Mouse (Mus musculus) kidney, postnatal 0 days (tissue): Measurements from ENCODE around the gene Tex22. TPM values are rescaled to one million over a fixed set of nuclear protein-coding genes. Genes with fewer than 3 reads are reported as not detected.

Source experiments
- ATAC-seq: fragments of 200-750 bp; cut with Nextera tagmentation; replicated peaks from 2 replicates; pipeline ENCODE4 v1.8.0; 2017; ENCODE audit warnings: low read depth, moderate number of reproducible peaks, moderate TSS enrichment, moderate library complexity; ENCODE audit not compliant: low FRiP score
- DNase-seq: peaks from one replicate; pipeline ENCODE4 v3.0.0-alpha.2; 2016; ENCODE audit warnings: low spot score
- H3K27ac ChIP-seq: fragments of 300-500 bp; sonication (generic); 2 replicates; pipeline ENCODE4 v1.5.1; 2014; ENCODE audit warnings: mild to moderate bottlenecking
- H3K27me3 ChIP-seq: fragments of 300-500 bp; sonication (generic); 2 replicates; pipeline ENCODE4 v1.6.1; 2014; ENCODE audit warnings: low read length, mixed read lengths; ENCODE audit not compliant: insufficient read depth
- H3K36me3 ChIP-seq: fragments of 300-500 bp; sonication (generic); 2 replicates; pipeline ENCODE4 v1.6.1; 2014; ENCODE audit warnings: low read length, mixed read lengths; ENCODE audit not compliant: insufficient read depth
- H3K4me1 ChIP-seq: fragments of 300-500 bp; sonication (generic); replicated peaks from 2 replicates; pipeline ENCODE4 v1.6.1; 2014; ENCODE audit warnings: antibody characterized with exemption, low read length, mixed read lengths; ENCODE audit not compliant: insufficient read depth
- H3K4me2 ChIP-seq: fragments of 300-500 bp; sonication (generic); 2 replicates; pipeline ENCODE4 v1.6.1; 2014; ENCODE audit warnings: mild to moderate bottlenecking, low read length, moderate library complexity, mixed read lengths
- H3K4me3 ChIP-seq: fragments of 300-500 bp; sonication (generic); replicated peaks from 2 replicates; pipeline ENCODE4 v1.5.1; 2014; ENCODE audit warnings: low read depth, low read length
- H3K9ac ChIP-seq: fragments of 300-500 bp; sonication (generic); 2 replicates; pipeline ENCODE4 v1.6.1; 2014; ENCODE audit warnings: low read depth, low read length
- H3K9me3 ChIP-seq: fragments of 300-500 bp; sonication (generic); replicated peaks from 2 replicates; pipeline ENCODE4 v1.6.1; 2016; ENCODE audit warnings: low read length, inconsistent platforms, mixed read lengths
- CTCF ChIP-seq: IDR thresholded peaks from 2 replicates; pipeline ENCODE4 v1.5.1; 2016; ENCODE audit warnings: antibody characterized with exemption, low read depth, mild to moderate bottlenecking, moderate library complexity
- WGBS: fragments of 180-500 bp; shearing (Covaris S2); extraction: QIAGEN DNeasy Blood & Tissue Kit; methylation state at CpG from one replicate; pipeline ENCODE4 v1.1.7; 2014; 5-methylcytosine and 5-hydroxymethylcytosine counted together
- polyA plus RNA-seq: library from polyadenylated mRNA; unstranded; fragments of >200 nt; fragmentation: Nextera tagmentation; extraction: Ambion mirVana; gene quantifications from 2 replicates; pipeline ENCODE4 v1.2.1, GENCODE M21; 2015

The Tex22 gene
- polyA plus RNA-seq, 1 experiment from 2014 or later: not detected

GRCm38 (mm10) chr12:113098530-113099151 lies 24.3 kb downstream of the Tex22 start:
- no peaks in the 10 kb centered on the region for H3K9me3 ChIP-seq
- no peaks in the 10 kb centered on the region for H3K27me3 ChIP-seq
- no peak for DNase-seq
- H3K9ac ChIP-seq: peak overlapping the region; percentile 99
- no peaks in the 10 kb centered on the region for H3K36me3 ChIP-seq
- H3K4me1 ChIP-seq: peaks cover 22% of the 10 kb centered on the region
- peak overlapping the region; percentile 78 for H3K27ac ChIP-seq
- H3K4me3 ChIP-seq: peak overlapping the region; percentile 76
- no peak for TF ChIP-seq CTCF
- peak overlapping the region; percentile 94 for H3K4me2 ChIP-seq
- WGBS: under 1% methylated on average over 31 of the region's 60 CpGs
- ATAC-seq: peak; percentile 37

GRCm38 (mm10) chr12:113099470-113100237 lies 25.4 kb downstream of the Tex22 start:
- TF ChIP-seq CTCF: no peak
- ATAC-seq (0 out of 2 replicates have a peak, but pooled peaks have one; percentile 4), DNase-seq (no peak)
- Histone ChIP-seq H3K27ac (no peak overlapping the region), H3K36me3 (no peaks in the 10 kb centered on the region), H3K9ac (peak overlapping the region; percentile 99), H3K27me3 (no peaks in the 10 kb centered on the region), H3K9me3 (no peaks in the 10 kb centered on the region), H3K4me3 (no peak overlapping the region), H3K4me2 (peak overlapping the region; percentile 94), H3K4me1 (peaks cover 22% of the 10 kb centered on the region)
- 18% methylated on average over 6 of the region's 6 CpGs for WGBS

- Histone ChIP-seq H3K4me2 (no peak overlapping the region), H3K9me3 (no peaks in the 10 kb centered on the region), H3K36me3 (no peaks in the 10 kb centered on the region), H3K27me3 (no peaks in the 10 kb centered on the region), H3K4me3 (no peak overlapping the region), H3K9ac (no peak overlapping the region), H3K27ac (no peak overlapping the region), H3K4me1 (peaks cover 22% of the 10 kb centered on the region)
- DNase-seq (no peak), ATAC-seq (no peak)
- 74% methylated on average over 5 of the region's 5 CpGs for WGBS
- TF ChIP-seq CTCF: no peak
These were observed 26.3 kb downstream of the Tex22 start for GRCm38 (mm10) chr12:113100448-113101076.

- Histone ChIP-seq H3K4me2 (no peak overlapping the region), H3K36me3 (no peaks in the 10 kb centered on the region), H3K4me1 (peaks cover 22% of the 10 kb centered on the region), H3K27me3 (no peaks in the 10 kb centered on the region), H3K4me3 (no peak overlapping the region), H3K27ac (no peak overlapping the region), H3K9me3 (no peaks in the 10 kb centered on the region), H3K9ac (no peak overlapping the region)
- 72% methylated on average over 9 of the region's 9 CpGs for WGBS
- DNase-seq: no peak
- no peak for ATAC-seq
- no peak for TF ChIP-seq CTCF
These were observed 27.1 kb downstream of the Tex22 start for GRCm38 (mm10) chr12:113101251-113101960.

- TF ChIP-seq CTCF: peak; percentile 75
- Histone ChIP-seq H3K9ac (no peak overlapping the region), H3K9me3 (no peaks in the 10 kb centered on the region), H3K27me3 (no peaks in the 10 kb centered on the region), H3K27ac (no peak overlapping the region), H3K36me3 (no peaks in the 10 kb centered on the region), H3K4me3 (no peak overlapping the region), H3K4me2 (no peak overlapping the region), H3K4me1 (peaks cover 19% of the 10 kb centered on the region)
- WGBS: 54% methylated on average over 6 of the region's 6 CpGs
- DNase-seq: peak; percentile 68
- ATAC-seq: no peak
These were observed 28.2 kb downstream of the Tex22 start for GRCm38 (mm10) chr12:113102461-113102860.
